Mouse (Mus musculus) CH12.LX (cell line): ENCODE results near the gene Cnnm2. TPM values are rescaled to one million over a fixed set of nuclear protein-coding genes. Genes with fewer than 3 reads are reported as not detected.

Experiments
- DNase-seq: peaks from one replicate; pipeline ENCODE4 v3.0.0-alpha.2; 2013; ENCODE audit errors: extremely low read depth
- H3K27ac ChIP-seq: 2 replicates; pipeline ENCODE4 v1.5.1; 2012; ENCODE audit warnings: low read depth, mild to moderate bottlenecking, control low read depth, moderate library complexity; ENCODE audit not compliant: insufficient read depth
- H3K27me3 ChIP-seq: replicated peaks from 2 replicates; pipeline ENCODE3; 2012; ENCODE audit warnings: inconsistent platforms
- H3K36me3 ChIP-seq, 2 experiments: replicated peaks in 1 of 2; 2 replicates each; pipeline versions ENCODE3 to v1.6.1; 2012; ENCODE audit warnings: inconsistent platforms in 1 of 2, low read length in 1 of 2, mild to moderate bottlenecking in 1 of 2, mixed read lengths in 1 of 2, moderate library complexity in 1 of 2; ENCODE audit not compliant: control insufficient read depth in 1 of 2, insufficient read depth in 1 of 2
- H3K4me1 ChIP-seq, 2 experiments: 2 replicates each; pipeline ENCODE4 v1.6.1; 2012; ENCODE audit warnings: inconsistent platforms in 1 of 2, moderate library complexity in 1 of 2; ENCODE audit not compliant: insufficient read depth in 2 of 2, control insufficient read depth in 1 of 2
- H3K4me2 ChIP-seq: 2 replicates; pipeline ENCODE4 v1.6.1; 2012; ENCODE audit warnings: low read depth, mild to moderate bottlenecking, control low read depth; ENCODE audit not compliant: poor library complexity, insufficient read depth, severe bottlenecking
- H3K4me3 ChIP-seq, 3 experiments: fragments of 150-350 bp in 1 of 3; sonication (generic) in 1 of 3; replicated peaks in 1 of 3; 2 replicates each; pipeline versions ENCODE3 to v1.5.1; 2011 to 2012; ENCODE audit warnings: low read depth in 2 of 3, low read length in 2 of 3, mild to moderate bottlenecking in 2 of 3, moderate library complexity in 2 of 3, control low read depth in 1 of 3, improper control_type of control experiment in 1 of 3, inconsistent platforms in 1 of 3, mixed read lengths in 1 of 3; ENCODE audit not compliant: poor library complexity in 1 of 3
- H3K79me2 ChIP-seq: replicated peaks from 2 replicates; pipeline ENCODE4 v1.6.1; 2012; ENCODE audit warnings: mild to moderate bottlenecking, moderate library complexity; ENCODE audit not compliant: control insufficient read depth, poor library complexity, insufficient read depth, severe bottlenecking; ENCODE audit errors: extremely low read depth
- H3K9ac ChIP-seq: 2 replicates; pipeline ENCODE4 v1.6.1; 2012; ENCODE audit warnings: low read depth, mild to moderate bottlenecking, control low read depth, moderate library complexity; ENCODE audit not compliant: insufficient read depth
- H3K9me3 ChIP-seq: replicated peaks from 2 replicates; pipeline ENCODE3; 2012; ENCODE audit warnings: low read length, inconsistent platforms, mixed read lengths
- CHD1 ChIP-seq: IDR thresholded peaks from 2 replicates; pipeline ENCODE4 v1.6.1; 2012; ENCODE audit warnings: low read depth, low read length, improper control_type of control experiment, inconsistent platforms
- CHD2 ChIP-seq: IDR thresholded peaks from 2 replicates; pipeline ENCODE4 v1.6.1; 2011; ENCODE audit warnings: low read length, improper control_type of control experiment
- CTCF ChIP-seq, 2 experiments: IDR thresholded peaks in 1 of 2; conservative IDR thresholded peaks in 1 of 2; 2 replicates each; pipeline ENCODE4 v1.5.1; 2011 to 2012; ENCODE audit warnings: low read depth in 2 of 2, low read length in 2 of 2, improper control_type of control experiment in 1 of 2, inconsistent platforms in 1 of 2, mild to moderate bottlenecking in 1 of 2, moderate library complexity in 1 of 2
- E2F4 ChIP-seq: IDR thresholded peaks from 2 replicates; pipeline ENCODE4 v1.6.1; 2011; ENCODE audit warnings: low read depth, low read length, improper control_type of control experiment; ENCODE audit not compliant: insufficient replicate concordance
- ELF1 ChIP-seq: IDR thresholded peaks from 2 replicates; pipeline ENCODE4 v1.6.1; 2014; ENCODE audit warnings: low read depth, mild to moderate bottlenecking, inconsistent platforms, low read length, improper control_type of control experiment
- ETS1 ChIP-seq: conservative IDR thresholded peaks from 2 replicates; pipeline ENCODE4 v1.6.1; 2012; ENCODE audit warnings: low read depth, mild to moderate bottlenecking, inconsistent platforms, low read length, improper control_type of control experiment, moderate library complexity
- GABPA ChIP-seq: IDR thresholded peaks from 2 replicates; pipeline ENCODE4 v1.6.1; 2012; ENCODE audit warnings: low read depth, low read length, improper control_type of control experiment, inconsistent platforms; ENCODE audit not compliant: insufficient replicate concordance
- HCFC1 ChIP-seq: IDR thresholded peaks from 2 replicates; pipeline ENCODE4 v1.6.1; 2012; ENCODE audit warnings: low read depth, mild to moderate bottlenecking, inconsistent platforms, low read length, improper control_type of control experiment
- IRF4 ChIP-seq: IDR thresholded peaks from 2 replicates; pipeline ENCODE4 v1.6.1; 2014; ENCODE audit warnings: low read depth, mild to moderate bottlenecking, inconsistent platforms, low read length, improper control_type of control experiment
- JUN ChIP-seq: IDR thresholded peaks from 2 replicates; pipeline ENCODE4 v1.6.1; 2011; ENCODE audit warnings: low read depth, mild to moderate bottlenecking, low read length, improper control_type of control experiment, moderate library complexity; ENCODE audit not compliant: insufficient read depth
- KAT2A ChIP-seq: IDR thresholded peaks from 2 replicates; pipeline ENCODE4 v1.6.1; 2012; ENCODE audit warnings: low read length, improper control_type of control experiment, inconsistent platforms; ENCODE audit not compliant: insufficient replicate concordance
- MAFK ChIP-seq: IDR thresholded peaks from 2 replicates; pipeline ENCODE4 v1.6.1; 2011; ENCODE audit warnings: low read length, improper control_type of control experiment; ENCODE audit not compliant: insufficient replicate concordance
- MAX ChIP-seq: IDR thresholded peaks from 2 replicates; pipeline ENCODE4 v1.6.1; 2011; ENCODE audit warnings: low read length, improper control_type of control experiment
- MAZ ChIP-seq: IDR thresholded peaks from 2 replicates; pipeline ENCODE4 v1.6.1; 2012; ENCODE audit warnings: low read depth, mild to moderate bottlenecking, inconsistent platforms, low read length, improper control_type of control experiment, moderate library complexity
- MEF2A ChIP-seq: IDR thresholded peaks from 2 replicates; pipeline ENCODE4 v1.6.1; 2014; ENCODE audit warnings: low read depth, mild to moderate bottlenecking, inconsistent platforms, low read length, improper control_type of control experiment, borderline replicate concordance
- MXI1 ChIP-seq: IDR thresholded peaks from 2 replicates; pipeline ENCODE4 v1.6.1; 2011; ENCODE audit warnings: mild to moderate bottlenecking, low read depth, low read length, improper control_type of control experiment
- MYC ChIP-seq: IDR thresholded peaks from 2 replicates; pipeline ENCODE4 v1.6.1; 2011; ENCODE audit warnings: low read depth, mild to moderate bottlenecking, improper control_type of control experiment, low read length
- NELFE ChIP-seq: IDR thresholded peaks from 2 replicates; pipeline ENCODE4 v1.6.1; 2011; ENCODE audit warnings: low read depth, low read length, improper control_type of control experiment
- NRF1 ChIP-seq: IDR thresholded peaks from 2 replicates; pipeline ENCODE4 v1.6.1; 2014; ENCODE audit warnings: low read depth, mild to moderate bottlenecking, inconsistent platforms, low read length, improper control_type of control experiment, moderate library complexity
- POLR2A ChIP-seq: IDR thresholded peaks from 2 replicates; pipeline ENCODE4 v1.6.1; 2011; ENCODE audit warnings: low read depth, mild to moderate bottlenecking, improper control_type of control experiment, low read length
- POLR2AphosphoS2 ChIP-seq: IDR thresholded peaks from 2 replicates; pipeline ENCODE4 v1.6.1; 2011; ENCODE audit warnings: low read depth, low read length, improper control_type of control experiment
- RAD21 ChIP-seq: IDR thresholded peaks from 2 replicates; pipeline ENCODE4 v1.6.1; 2011; ENCODE audit warnings: low read depth, mild to moderate bottlenecking, low read length, improper control_type of control experiment, moderate library complexity
- TBP ChIP-seq: conservative IDR thresholded peaks from 2 replicates; pipeline ENCODE4 v1.6.1; 2011; ENCODE audit warnings: low read depth, low read length, improper control_type of control experiment
- UBTF ChIP-seq: IDR thresholded peaks from 2 replicates; pipeline ENCODE4 v1.6.1; 2012; ENCODE audit warnings: low read depth, mild to moderate bottlenecking, inconsistent platforms, low read length, improper control_type of control experiment, moderate library complexity
- USF2 ChIP-seq: conservative IDR thresholded peaks from 2 replicates; pipeline ENCODE4 v1.6.1; 2011; ENCODE audit warnings: low read depth, low read length, improper control_type of control experiment
- ZC3H11A ChIP-seq: IDR thresholded peaks from 2 replicates; pipeline ENCODE4 v1.6.1; 2012; ENCODE audit warnings: low read depth, mild to moderate bottlenecking, inconsistent platforms, low read length, improper control_type of control experiment
- ZKSCAN1 ChIP-seq: IDR thresholded peaks from 2 replicates; pipeline ENCODE4 v1.6.1; 2012; ENCODE audit warnings: low read depth, inconsistent platforms, low read length, improper control_type of control experiment, borderline replicate concordance
- ZMIZ1 ChIP-seq: IDR thresholded peaks from 2 replicates; pipeline ENCODE4 v1.6.1; 2012; ENCODE audit warnings: low read depth, mild to moderate bottlenecking, inconsistent platforms, low read length, improper control_type of control experiment
- ZNF384 ChIP-seq: IDR thresholded peaks from 2 replicates; pipeline ENCODE4 v1.6.1; 2012; ENCODE audit warnings: low read depth, low read length, improper control_type of control experiment, inconsistent platforms
- dilution Hi-C: fragments of 300-500 bp; cut with MboI; formaldehyde crosslinking; loops from 2 replicates; pipeline ENCODE4 v1.14.3; 2020; ENCODE audit warnings: low sequenced_read_pairs; ENCODE audit not compliant: extremely low pct_unique_long_range_greater_than_20kb, extremely low pct_ligation_motif_present
- in situ Hi-C: fragments of 300-500 bp; cut with MboI; formaldehyde crosslinking; loops from 3 replicates; pipeline ENCODE4 v1.14.3; 2019; ENCODE audit warnings: low sequenced_read_pairs, low pct_ligation_motif_present, low pct_unique_long_range_greater_than_20kb, mixed read lengths
- polyA plus RNA-seq: library from polyadenylated mRNA; unstranded; fragments of >175 nt; gene quantifications from 2 replicates; pipeline ENCODE4 v1.2.1, GENCODE M21; 2012; ENCODE audit warnings: low read depth; ENCODE audit not compliant: insufficient read length
- total RNA-seq, 2 experiments: library from RNA; depleted of rRNA; stranded (reverse); fragments of 300-350 nt in 1 of 2; fragments of >200 nt in 1 of 2; gene quantifications; 2 replicates each; pipeline ENCODE4 v1.2.3; 2012 to 2014

Cnnm2 gene
- total and polyA plus RNA-seq, 3 experiments, result 1.8 to 3.7 (median 2.6) TPM

- dilution Hi-C loops (no loop called here), in situ Hi-C loops (no loop called here)
- DNase-seq, result no peak
- Histone ChIP-seq H3K9me3 (no peaks in the 10 kb centered on the region), H3K79me2 (no peaks in the 10 kb centered on the region), H3K4me1 (no peaks in the 10 kb centered on the region), H3K9ac (no peak overlapping the region), H3K4me3 (no peak overlapping the region), H3K27me3 (no peaks in the 10 kb centered on the region), H3K27ac (no peak overlapping the region), H3K4me2 (no peak overlapping the region), H3K36me3 (no peaks in the 10 kb centered on the region)
- TF ChIP-seq GABPA (no peak), MAZ (no peak), UBTF (no peak), KAT2A (no peak), ZNF384 (no peak), NELFE (no peak), POLR2AphosphoS2 (no peak), JUN (no peak), TBP (no peak), ZKSCAN1 (no peak), NRF1 (no peak), CTCF (conservative IDR thresholded peaks at IDR 0.05 in 1 of 2, IDR thresholded peaks at IDR 0.05 in 1 of 2; ENCODE audit: low read depth in 2 of 2, low read length in 2 of 2) (no peak), RAD21 (no peak), ETS1 (no peak), MXI1 (no peak), CHD2 (no peak)
Measured at GRCm38 (mm10) chr19:46831381-46831780, 70.0 kb downstream of the Cnnm2 start.

- in situ Hi-C loops, result no loop called here
Measured at GRCm38 (mm10) chr19:46834301-46834700, 72.9 kb downstream of the Cnnm2 start.

More at GRCm38 (mm10) chr19:46834301-46834700, 72.9 kb downstream of the Cnnm2 start:
- no peaks in the 10 kb centered on the region for H3K4me1 ChIP-seq
- dilution Hi-C loops, result no loop called here
- no peaks in the 10 kb centered on the region for H3K36me3 ChIP-seq
- H3K4me2 ChIP-seq, result no peak overlapping the region
- no peak for DNase-seq
- TF ChIP-seq POLR2A (no peak), MEF2A (no peak), MAFK (no peak), NELFE (no peak), ZMIZ1 (no peak), USF2 (no peak), MAX (no peak), E2F4 (no peak), CTCF (conservative IDR thresholded peaks at IDR 0.05 in 1 of 2, IDR thresholded peaks at IDR 0.05 in 1 of 2; ENCODE audit: low read depth in 2 of 2, low read length in 2 of 2) (no peak), IRF4 (no peak), MYC (no peak), ETS1 (no peak), MAZ (no peak), ELF1 (no peak), ZNF384 (no peak), CHD1 (no peak), ZC3H11A (no peak), HCFC1 (no peak)
- H3K4me3 ChIP-seq, result no peak overlapping the region
- H3K27ac ChIP-seq, result no peak overlapping the region
- H3K9me3 ChIP-seq, result no peaks in the 10 kb centered on the region
- H3K9ac ChIP-seq, result no peak overlapping the region
- H3K27me3 ChIP-seq, result no peaks in the 10 kb centered on the region
- no peaks in the 10 kb centered on the region for H3K79me2 ChIP-seq
